Mouse (Mus musculus) lung, adult 2 months (tissue): ENCODE measurements at regions not wholly inside any gene's neighbourhood (a gene's known extent, or its start where the extent isn't known, plus 50 kb on each side); places are given as distances from the start of the nearest gene placed in this dataset.

Experiments used
- CTCF ChIP-seq: fragments of 200-500 bp; IDR thresholded peaks from 2 replicates; pipeline ENCODE4 v1.5.1; 2011; ENCODE audit warnings: mild to moderate bottlenecking, low read length, control low read depth; ENCODE audit not compliant: insufficient read depth
- POLR2A ChIP-seq: fragments of 200-500 bp; IDR thresholded peaks from 2 replicates; pipeline ENCODE4 v1.6.1; 2011; ENCODE audit warnings: low read depth, mild to moderate bottlenecking, control low read depth, low read length, borderline replicate concordance; ENCODE audit errors: extremely low read depth

GRCm38 (mm10) chr9:25795142-25795910 is 314.0 kb downstream of the Eepd1 start:
- TF ChIP-seq CTCF (no peak), POLR2A (no peak)
